Mouse (Mus musculus): ENCODE data around the gene AI854703. TPM values are rescaled to one million over a fixed set of nuclear protein-coding genes. Genes with fewer than 3 reads are reported as not detected.
A peak's percentile ranks its signal among the peaks of the same experiment; 100 is the strongest.

Gene AI854703
- polyA plus RNA-seq (2015; fragmentation: Nextera tagmentation; extraction: Ambion mirVana): 1.0 and 1.7 TPM in 2 replicates

GRCm38 (mm10) chr6:48626464-48626863, at the start of gene AI854703:
Gene AI854703, plus strand, starts transcription at chr6:48626764.
- Histone ChIP-seq H3K36me3 (ENCODE audit: control insufficient read depth, insufficient read depth) (no peaks in the 10 kb centered on the region), H3K27ac (ENCODE audit: low read length) (no peak within 1 kb of the TSS), H3K4me1 (ENCODE audit: control insufficient read depth, insufficient read depth, low read length) (peaks cover 5% of the 10 kb centered on the region; the same call in 1 of the 2 replicates), H3K4me3 (ENCODE audit: low read length) (peak within 1 kb of the TSS; percentile 50), H3K9me3 (replicated peaks; ENCODE audit: control insufficient read depth, low read length) (no peaks in the 10 kb centered on the region), H3K27me3 (ENCODE audit: control insufficient read depth, insufficient read depth, low read length) (peaks cover 19% of the 10 kb centered on the region), H3K4me2 (ENCODE audit: low read depth, low read length) (peak within 1 kb of the TSS; percentile 66), H3K9ac (ENCODE audit: low read length) (peak within 1 kb of the TSS; percentile 56)
- ATAC-seq (replicated peaks; ENCODE audit: extremely low read depth, insufficient read depth, low FRiP score): no peak
- 39% methylated on average over 8 of the region's 8 CpGs for WGBS

DNA sequence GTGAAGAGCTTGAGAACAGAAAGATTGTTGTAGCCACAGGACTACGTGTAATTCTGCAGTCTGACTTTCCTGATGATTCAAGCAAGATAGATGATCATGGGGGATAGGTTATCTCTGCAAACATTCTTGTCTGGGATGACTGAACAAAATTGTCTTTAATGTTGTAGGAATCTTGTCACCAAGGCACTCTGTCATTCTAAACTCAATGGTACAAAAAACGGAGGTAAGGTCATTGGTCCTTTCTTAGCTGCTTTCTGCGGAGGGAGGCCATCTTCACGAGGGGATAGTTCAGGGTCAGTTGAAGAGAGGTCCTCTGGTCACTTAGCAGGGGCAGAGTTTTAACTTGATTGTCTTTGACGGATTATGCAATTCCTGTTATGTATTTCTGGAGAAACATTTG, 47.8 kb upstream of the AI854703 start:
- Histone ChIP-seq H3K27me3 (ENCODE audit: control insufficient read depth, insufficient read depth, low read length) (no peaks in the 10 kb centered on the region), H3K9me3 (replicated peaks; ENCODE audit: control insufficient read depth, low read length) (no peaks in the 10 kb centered on the region), H3K4me3 (ENCODE audit: low read length) (no peak overlapping the region), H3K4me2 (ENCODE audit: low read depth, low read length) (no peak overlapping the region), H3K4me1 (ENCODE audit: control insufficient read depth, insufficient read depth, low read length) (peaks cover 20% of the 10 kb centered on the region), H3K9ac (ENCODE audit: low read length) (no peak overlapping the region), H3K36me3 (ENCODE audit: control insufficient read depth, insufficient read depth) (no peaks in the 10 kb centered on the region), H3K27ac (ENCODE audit: low read length) (peak overlapping the region; percentile 86)
- ATAC-seq (replicated peaks; ENCODE audit: extremely low read depth, insufficient read depth, low FRiP score): no peak
- 53% methylated on average over 5 of the region's 5 CpGs for WGBS

- Histone ChIP-seq H3K9me3 (replicated peaks; ENCODE audit: control insufficient read depth, low read length) (no peaks in the 10 kb centered on the region), H3K4me3 (ENCODE audit: low read length) (peak overlapping the region; percentile 26; the same call in 1 of the 2 replicates), H3K27ac (ENCODE audit: low read length) (peak overlapping the region; percentile 86), H3K9ac (ENCODE audit: low read length) (peak overlapping the region; percentile 62), H3K4me1 (ENCODE audit: control insufficient read depth, insufficient read depth, low read length) (peaks cover 20% of the 10 kb centered on the region), H3K36me3 (ENCODE audit: control insufficient read depth, insufficient read depth) (no peaks in the 10 kb centered on the region), H3K27me3 (ENCODE audit: control insufficient read depth, insufficient read depth, low read length) (no peaks in the 10 kb centered on the region), H3K4me2 (ENCODE audit: low read depth, low read length) (peak overlapping the region; percentile 51)
- 7% methylated on average over 5 of the region's 5 CpGs for WGBS
- ATAC-seq (replicated peaks; ENCODE audit: extremely low read depth, insufficient read depth, low FRiP score): peak; percentile 70
Observed at GRCm38 (mm10) chr6:48579215-48579648, 47.3 kb upstream of the AI854703 start.

DNA sequence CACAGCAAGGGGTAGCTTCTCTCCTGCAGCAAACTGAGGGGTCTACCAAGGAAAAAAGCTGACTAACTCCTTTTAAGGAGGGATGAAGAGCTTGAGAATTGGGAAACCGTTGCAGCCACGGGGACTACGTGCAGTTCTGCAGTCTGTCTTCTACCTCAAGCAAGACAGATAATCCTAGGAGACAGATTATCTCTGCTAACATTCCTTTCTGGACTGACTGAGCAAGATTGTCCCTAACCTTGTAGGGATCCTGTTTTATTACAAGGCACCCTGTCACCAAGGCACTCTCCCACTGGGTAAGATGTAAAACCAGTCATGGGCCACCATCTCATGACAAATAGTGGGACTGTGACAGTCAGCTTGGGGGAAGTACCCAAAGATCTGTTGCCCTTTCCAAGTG, 45.3 kb upstream of the AI854703 start:
- H3K9ac ChIP-seq (ENCODE audit: low read length): no peak overlapping the region
- H3K36me3 ChIP-seq (ENCODE audit: control insufficient read depth, insufficient read depth): no peaks in the 10 kb centered on the region
- peak; percentile 59; the same call in 1 of the 2 replicates for ATAC-seq (replicated peaks; ENCODE audit: extremely low read depth, insufficient read depth, low FRiP score)
- H3K4me2 ChIP-seq (ENCODE audit: low read depth, low read length): no peak overlapping the region
- 29% methylated on average over 3 of the region's 3 CpGs for whole genome bisulfite sequencing
- H3K27ac ChIP-seq (ENCODE audit: low read length): peak overlapping the region; percentile 72
- H3K9me3 ChIP-seq (replicated peaks; ENCODE audit: control insufficient read depth, low read length): 0 out of 2 replicates have a peak, but pooled peaks cover under 1% of the 10 kb centered on the region
- no peak overlapping the region for H3K4me3 ChIP-seq (ENCODE audit: low read length)
- H3K4me1 ChIP-seq (ENCODE audit: control insufficient read depth, insufficient read depth, low read length): peaks cover 20% of the 10 kb centered on the region
- no peaks in the 10 kb centered on the region for H3K27me3 ChIP-seq (ENCODE audit: control insufficient read depth, insufficient read depth, low read length)

DNA sequence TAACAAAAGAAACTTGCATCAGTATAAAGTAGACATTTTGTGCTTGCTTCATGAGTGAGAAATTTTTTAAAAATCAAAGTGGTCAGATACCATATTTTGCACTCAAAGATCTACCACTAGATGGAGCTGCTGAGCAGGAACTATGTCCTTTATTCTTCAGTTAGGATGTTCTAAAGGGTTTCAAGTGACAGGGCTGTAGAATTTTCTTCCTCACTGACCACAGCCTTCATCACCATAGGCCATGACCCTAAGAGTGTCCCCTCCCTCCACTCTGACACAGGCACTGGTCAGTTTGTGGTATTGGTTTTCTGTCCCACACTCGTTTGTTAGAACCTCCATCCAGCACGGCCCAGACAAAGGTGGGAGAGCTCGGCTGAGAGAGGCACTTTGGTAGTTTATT, 44.5 kb upstream of the AI854703 start:
- H3K4me3 ChIP-seq (ENCODE audit: low read length): no peak overlapping the region
- H3K4me1 ChIP-seq (ENCODE audit: control insufficient read depth, insufficient read depth, low read length): peaks cover 20% of the 10 kb centered on the region
- 0 out of 2 replicates have a peak, but pooled peaks cover 3% of the 10 kb centered on the region for H3K9me3 ChIP-seq (replicated peaks; ENCODE audit: control insufficient read depth, low read length)
- H3K4me2 ChIP-seq (ENCODE audit: low read depth, low read length): no peak overlapping the region
- WGBS: 64% methylated on average over 3 of the region's 3 CpGs
- no peaks in the 10 kb centered on the region for H3K27me3 ChIP-seq (ENCODE audit: control insufficient read depth, insufficient read depth, low read length)
- H3K27ac ChIP-seq (ENCODE audit: low read length): no peak overlapping the region; the same call in 1 of the 2 replicates
- no peak overlapping the region for H3K9ac ChIP-seq (ENCODE audit: low read length)
- H3K36me3 ChIP-seq (ENCODE audit: control insufficient read depth, insufficient read depth): no peaks in the 10 kb centered on the region
- no peak; the same call in 1 of the 2 replicates for ATAC-seq (replicated peaks; ENCODE audit: extremely low read depth, insufficient read depth, low FRiP score)

DNA sequence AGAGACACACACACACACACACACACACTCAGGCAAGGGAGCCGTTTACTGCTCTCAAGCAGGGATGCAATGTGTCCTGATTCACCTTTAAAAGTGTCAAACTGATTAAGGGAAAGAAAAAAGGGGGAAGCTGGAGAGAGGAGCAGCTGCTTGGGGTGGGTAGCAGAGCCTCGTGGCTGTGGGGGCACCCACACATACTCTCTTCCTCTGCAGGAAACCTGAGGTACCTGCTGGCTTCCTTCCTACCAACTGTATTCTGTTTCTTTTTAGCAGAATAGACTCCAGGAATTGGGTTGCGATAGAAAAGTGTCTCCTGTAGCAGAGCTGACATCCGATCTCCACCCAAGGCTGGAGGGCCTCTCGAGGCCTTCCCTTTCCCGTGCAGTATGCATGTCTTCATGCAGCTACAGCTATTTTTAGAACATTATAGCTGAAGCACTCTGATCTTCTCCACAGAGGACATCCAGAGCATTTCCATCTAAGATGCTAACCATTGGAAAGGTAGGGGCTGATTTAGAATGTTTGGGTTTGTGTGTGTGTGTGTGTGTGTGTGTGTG, 37.3 kb upstream of the AI854703 start, which contains the start of gene Gm45021:
Gm45021 (plus strand) TSS at position 417 of the 557 bp plus-strand sequence.
- peaks cover 17% of the 10 kb centered on the region for H3K4me1 ChIP-seq (ENCODE audit: control insufficient read depth, insufficient read depth, low read length)
- no peak within 1 kb of the TSS for H3K4me3 ChIP-seq (ENCODE audit: low read length)
- WGBS: 7% methylated on average over 6 of the region's 6 CpGs
- H3K9ac ChIP-seq (ENCODE audit: low read length): peak within 1 kb of the TSS; percentile 60
- no peaks in the 10 kb centered on the region for H3K36me3 ChIP-seq (ENCODE audit: control insufficient read depth, insufficient read depth)
- ATAC-seq (replicated peaks; ENCODE audit: extremely low read depth, insufficient read depth, low FRiP score): peak; percentile 21
- 0 out of 2 replicates have a peak, but pooled peaks cover 3% of the 10 kb centered on the region for H3K9me3 ChIP-seq (replicated peaks; ENCODE audit: control insufficient read depth, low read length)
- no peaks in the 10 kb centered on the region for H3K27me3 ChIP-seq (ENCODE audit: control insufficient read depth, insufficient read depth, low read length)
- peak within 1 kb of the TSS; percentile 78 for H3K27ac ChIP-seq (ENCODE audit: low read length)
- peak within 1 kb of the TSS; percentile 18 for H3K4me2 ChIP-seq (ENCODE audit: low read depth, low read length)

DNA sequence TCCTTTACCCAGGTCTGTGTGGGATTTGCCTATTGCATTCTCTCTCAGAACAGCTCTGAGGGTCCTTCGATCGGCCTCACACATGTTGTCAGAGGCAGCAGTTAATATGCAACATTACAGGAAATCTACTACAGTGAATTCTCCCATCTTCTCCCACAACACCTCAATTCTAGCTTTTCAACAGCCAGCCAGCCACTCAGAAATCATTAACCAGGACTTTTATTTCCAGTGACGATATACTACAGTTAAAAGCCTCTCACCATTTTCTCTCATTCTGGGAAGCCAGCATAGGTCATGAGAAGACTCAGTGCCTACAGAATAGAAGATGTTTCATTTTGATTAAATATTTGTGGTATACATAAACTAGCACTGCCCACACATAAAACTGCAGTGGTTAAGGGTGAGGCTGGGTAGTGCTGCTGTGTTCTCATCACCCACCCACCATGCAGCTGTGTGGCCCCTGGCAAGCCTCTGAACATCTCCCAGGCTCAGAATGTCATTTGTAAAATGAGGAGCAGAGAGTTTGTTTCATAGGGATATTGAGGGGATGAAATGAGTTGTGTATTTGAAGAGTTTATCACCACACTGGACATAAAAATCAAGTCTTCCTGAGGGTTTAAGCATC, 35.2 kb upstream of the AI854703 start:
- Histone ChIP-seq H3K4me1 (ENCODE audit: control insufficient read depth, insufficient read depth, low read length) (peaks cover 26% of the 10 kb centered on the region), H3K27ac (ENCODE audit: low read length) (no peak overlapping the region), H3K27me3 (ENCODE audit: control insufficient read depth, insufficient read depth, low read length) (no peaks in the 10 kb centered on the region), H3K4me3 (ENCODE audit: low read length) (no peak overlapping the region), H3K4me2 (ENCODE audit: low read depth, low read length) (no peak overlapping the region), H3K36me3 (ENCODE audit: control insufficient read depth, insufficient read depth) (peaks cover 5% of the 10 kb centered on the region), H3K9ac (ENCODE audit: low read length) (no peak overlapping the region), H3K9me3 (replicated peaks; ENCODE audit: control insufficient read depth, low read length) (peaks cover 6% of the 10 kb centered on the region; the same call in 1 of the 2 replicates)
- WGBS: 93% methylated on average over 3 of the region's 3 CpGs
- no peak for ATAC-seq (replicated peaks; ENCODE audit: extremely low read depth, insufficient read depth, low FRiP score)

DNA sequence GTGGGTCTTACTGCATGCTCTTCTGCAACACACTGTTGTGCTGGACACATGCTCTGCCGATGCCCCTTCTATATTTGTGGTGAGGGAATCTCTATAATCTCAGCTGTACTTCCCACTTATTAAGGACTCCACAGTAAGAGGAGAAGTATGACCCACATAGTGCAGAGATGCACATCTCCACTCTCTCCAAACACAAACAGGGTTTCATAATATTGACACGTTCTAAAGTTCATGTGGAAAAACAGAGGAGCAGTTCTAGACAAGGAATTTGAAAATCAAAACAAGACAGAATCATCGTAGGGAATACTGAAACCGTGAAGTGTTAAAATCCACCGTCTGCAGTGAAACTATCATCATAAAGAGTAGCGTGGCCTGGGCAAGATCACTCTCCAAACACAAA, 34.7 kb upstream of the AI854703 start:
- Histone ChIP-seq H3K27ac (ENCODE audit: low read length) (no peak overlapping the region), H3K4me2 (ENCODE audit: low read depth, low read length) (no peak overlapping the region), H3K9me3 (replicated peaks; ENCODE audit: control insufficient read depth, low read length) (peaks cover 9% of the 10 kb centered on the region), H3K27me3 (ENCODE audit: control insufficient read depth, insufficient read depth, low read length) (no peaks in the 10 kb centered on the region), H3K4me1 (ENCODE audit: control insufficient read depth, insufficient read depth, low read length) (peaks cover 26% of the 10 kb centered on the region), H3K4me3 (ENCODE audit: low read length) (no peak overlapping the region), H3K9ac (ENCODE audit: low read length) (no peak overlapping the region), H3K36me3 (ENCODE audit: control insufficient read depth, insufficient read depth) (peaks cover 10% of the 10 kb centered on the region)
- WGBS: 84% methylated on average over 6 of the region's 6 CpGs
- ATAC-seq (replicated peaks; ENCODE audit: extremely low read depth, insufficient read depth, low FRiP score): no peak

Measured in heart, embryonic 16.5 days (tissue).